Mouse (Mus musculus) heart, adult 10 weeks (tissue): ENCODE measurements around the gene Ppard. TPM values are rescaled to one million over a fixed set of nuclear protein-coding genes. Genes with fewer than 3 reads are reported as not detected.

Source experiments
- polyA plus RNA-seq: library from polyadenylated mRNA; stranded (reverse); fragments of 350-450 nt; fragmentation: Illumina TruSeq; extraction: RNeasy Lipid Tissue Mini Kit (QIAGEN cat#74804); gene quantifications from one replicate; pipeline ENCODE4 v1.2.3, GENCODE M21; 2014; ENCODE audit warnings: low read depth, low replicate concordance

Ppard gene
- polyA plus RNA-seq, result 19.9 TPM

DNA sequence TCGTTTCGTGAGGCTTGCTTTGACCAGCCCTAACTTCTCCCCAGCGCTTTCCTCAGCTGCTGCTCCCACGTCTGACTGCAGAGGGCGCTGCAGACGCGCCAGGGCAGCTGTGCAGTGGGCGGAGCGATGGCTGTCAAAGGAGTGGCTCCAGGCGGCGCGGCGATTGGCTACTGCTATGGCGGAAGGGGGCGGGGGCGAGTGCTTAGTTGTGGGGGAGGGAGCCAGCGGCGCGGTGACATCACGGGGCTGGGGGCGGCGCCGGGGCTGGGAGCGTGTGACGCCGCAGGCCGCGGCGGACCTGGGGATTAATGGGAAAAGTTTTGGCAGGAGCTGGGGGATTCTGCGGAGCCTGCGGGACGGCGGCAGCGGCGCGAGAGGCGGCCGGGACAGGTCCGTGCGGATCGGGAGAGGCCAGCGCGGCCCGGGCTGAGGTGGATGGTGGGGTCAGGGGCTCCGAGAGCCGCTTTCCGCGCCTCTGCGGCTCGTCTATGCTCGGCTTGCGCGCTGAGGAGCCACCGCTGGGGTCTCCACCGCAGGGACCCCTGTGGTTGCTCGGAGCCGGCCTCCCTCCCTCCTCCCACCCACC lies at the start of gene Ppard:
Gene Ppard, plus strand, starts transcription at position 226 of the 586 bp plus-strand sequence.

DNA sequence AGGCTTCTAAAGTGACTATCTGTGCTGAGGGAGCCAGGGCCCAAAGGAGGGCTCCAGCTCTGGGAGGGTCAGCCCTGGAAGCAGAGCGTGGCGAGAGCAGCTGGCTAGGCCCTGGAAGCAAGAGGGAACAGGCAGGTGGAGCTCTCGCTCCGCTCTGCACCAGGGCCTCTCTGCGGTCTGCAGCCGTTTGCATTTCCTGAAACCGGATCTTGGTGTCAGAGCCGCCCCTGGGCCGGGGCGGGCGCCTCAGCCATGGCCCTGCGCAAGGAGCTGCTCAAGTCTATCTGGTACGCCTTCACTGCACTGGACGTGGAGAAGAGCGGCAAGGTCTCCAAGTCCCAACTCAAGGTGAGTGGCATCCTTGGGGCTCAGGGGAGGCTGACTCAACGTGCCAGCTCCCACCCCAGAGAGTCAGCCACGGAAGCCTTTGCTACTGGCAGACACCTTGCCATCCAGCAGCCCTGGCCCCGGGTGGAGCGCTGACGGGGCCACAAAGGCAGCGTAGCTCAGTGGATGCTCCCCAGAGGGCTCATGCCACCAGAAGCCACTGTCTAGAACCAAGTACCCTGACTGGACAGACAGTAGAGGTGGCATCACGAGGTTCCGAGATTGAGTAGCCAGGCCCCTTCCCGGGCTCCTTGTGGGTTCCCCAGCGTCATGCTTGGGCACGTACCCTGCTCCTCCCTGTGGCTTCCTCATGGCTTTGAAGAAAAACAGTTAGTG lies 24.7 kb upstream of the Ppard start, which contains the start of gene Def6:
Gene Def6, plus strand, starts transcription at position 188 of the 723 bp plus-strand sequence.

DNA sequence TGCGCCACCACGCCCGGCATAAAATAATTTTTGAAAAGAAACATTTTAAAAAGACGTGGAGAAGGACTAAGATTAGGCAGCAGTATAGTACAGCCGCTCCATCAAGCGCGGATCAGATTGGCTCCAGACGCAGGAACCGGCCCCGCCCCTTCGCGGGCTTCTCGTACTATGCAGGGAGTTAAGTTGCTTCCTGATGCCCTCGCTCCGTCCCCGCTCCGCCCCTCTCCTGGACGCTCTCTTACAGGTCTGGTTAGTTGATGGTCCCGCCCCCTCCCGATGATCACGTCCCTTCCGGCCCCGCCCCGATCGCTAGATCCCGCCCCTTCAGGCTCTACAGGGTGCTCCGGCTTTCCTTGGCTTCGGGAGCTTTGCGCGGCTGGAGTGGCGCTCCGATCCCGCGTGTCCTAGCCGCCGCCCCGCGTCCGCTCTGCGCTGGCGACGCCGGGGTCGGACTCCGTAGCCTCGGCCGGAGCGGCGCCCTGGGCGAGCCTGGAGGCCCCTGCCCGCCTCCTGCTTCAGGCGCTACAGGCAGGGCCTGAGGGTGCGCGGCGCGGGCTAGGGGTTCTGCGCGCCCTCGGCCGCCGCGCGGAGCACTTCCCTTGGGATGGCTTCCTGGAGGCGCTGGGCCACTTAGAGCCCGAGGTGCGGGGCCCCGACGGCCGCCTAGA lies 80.8 kb downstream of the Ppard start, which contains the start of gene Fance:
Gene Fance, plus strand, starts transcription at position 308 of the 668 bp plus-strand sequence.

DNA sequence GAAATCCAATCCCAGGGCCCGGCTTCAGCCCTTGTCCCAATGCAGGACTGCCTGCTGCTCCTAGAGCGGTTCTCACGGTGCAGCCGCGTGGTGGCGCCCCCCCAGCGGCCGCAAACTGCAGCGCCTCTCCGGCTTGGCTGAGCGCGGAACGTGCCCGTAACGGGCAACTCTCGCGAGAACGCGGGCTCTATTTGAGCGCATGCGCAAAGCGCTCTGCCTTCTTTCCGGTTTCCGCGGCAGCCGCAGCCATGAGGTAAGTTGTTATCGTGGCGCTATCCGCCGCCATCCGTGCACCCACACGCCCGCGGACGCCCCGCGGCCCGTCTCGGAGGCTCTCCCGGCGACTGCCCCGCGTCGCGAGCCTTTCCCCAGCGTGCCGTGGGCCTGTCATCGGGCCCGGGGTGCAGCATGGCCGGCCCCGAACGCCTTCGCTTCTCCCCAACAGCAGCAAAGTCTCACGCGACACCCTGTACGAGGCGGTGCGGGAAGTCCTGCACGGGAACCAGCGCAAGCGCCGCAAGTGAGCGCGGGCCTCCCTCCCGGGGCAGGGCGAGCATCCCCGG lies 95.9 kb downstream of the Ppard start, which contains the start of gene Rpl10a:
Gene Rpl10a, plus strand, starts transcription at position 106 of the 563 bp plus-strand sequence.

DNA sequence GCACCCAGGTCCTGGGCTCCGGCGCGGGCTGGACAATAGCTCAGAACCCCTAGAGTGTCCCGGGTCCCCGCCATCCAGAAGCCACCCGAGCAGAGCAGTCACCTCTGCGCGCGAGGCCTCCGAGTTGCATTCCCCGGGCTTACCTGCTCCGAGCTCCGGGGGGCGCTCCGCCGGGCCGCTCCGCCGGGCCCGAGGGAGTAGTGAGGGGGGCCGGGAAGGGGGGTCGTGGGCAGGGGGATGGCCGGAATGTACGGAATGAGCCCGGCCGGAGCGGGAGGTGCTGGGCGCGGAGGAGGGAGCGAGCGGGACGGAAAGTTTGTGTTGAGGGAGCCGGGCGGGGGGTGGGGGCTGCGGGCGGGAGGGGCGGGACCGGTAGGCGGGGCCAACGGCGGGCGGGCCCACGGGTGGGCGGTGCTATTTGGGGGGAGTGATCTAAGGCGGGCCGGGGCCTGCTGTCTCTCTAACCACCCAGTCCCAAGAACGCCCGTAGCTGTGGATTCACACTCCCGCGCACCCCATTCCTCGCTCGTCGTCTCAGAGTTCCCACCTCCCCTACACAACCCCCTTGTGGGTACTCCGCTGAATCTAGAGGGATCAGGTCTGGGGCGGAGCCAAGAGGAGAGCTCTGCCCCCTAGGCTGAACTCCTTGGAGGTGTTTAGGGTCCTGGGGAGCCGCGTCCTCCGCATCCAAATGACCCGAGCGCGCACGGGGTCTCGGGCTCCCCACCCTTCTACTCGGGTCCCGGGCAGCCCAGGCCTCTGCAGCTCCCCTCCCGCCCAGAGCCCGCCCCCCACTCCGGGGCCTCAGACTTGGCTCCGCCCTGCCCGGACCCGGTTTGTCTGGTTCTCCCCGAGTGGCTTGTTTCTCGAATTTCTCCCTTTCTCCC lies 118.2 kb downstream of the Ppard start, which contains the start of gene Tead3:
Gene Tead3, minus strand, starts transcription at position 352 of the 887 bp plus-strand sequence.

Other genes with a start within 250 kb of the Ppard start
- 0.31 TPM for gene Tcp11, start 152.1 kb upstream of the Ppard start, polyA plus RNA-seq
- gene Scube3, start 90.6 kb upstream of the Ppard start, polyA plus RNA-seq, result 1.1 TPM
- gene Zfp523, start 55.6 kb upstream of the Ppard start, polyA plus RNA-seq, result 24.5 TPM
- 2.6 TPM for gene Def6, start 24.9 kb upstream of the Ppard start, polyA plus RNA-seq
- 14.6 TPM for gene Fance, start 80.8 kb downstream of the Ppard start, polyA plus RNA-seq
- 427 TPM for gene Rpl10a, start 95.8 kb downstream of the Ppard start, polyA plus RNA-seq
- gene Tead3, start 118.1 kb downstream of the Ppard start, polyA plus RNA-seq, result 19.4 TPM
- 1.1 TPM for gene Tulp1, start 132.5 kb downstream of the Ppard start, polyA plus RNA-seq